Mouse (Mus musculus) limb, embryonic 12.5 days (tissue): Measurements from ENCODE around the gene Pskh1. TPM values are rescaled to one million over a fixed set of nuclear protein-coding genes. Genes with fewer than 3 reads are reported as not detected.

Source experiments
- ATAC-seq: fragments of 200-750 bp; cut with Nextera tagmentation; 2 replicates; pipeline ENCODE4 v1.8.0; 2017; ENCODE audit warnings: low read depth, moderate TSS enrichment; ENCODE audit not compliant: insufficient number of reproducible peaks, insufficient read depth, low FRiP score, low TSS enrichment
- H3K27ac ChIP-seq: fragments of 300-500 bp; sonication (generic); 2 replicates; pipeline ENCODE4 v1.5.1; 2016; ENCODE audit warnings: mild to moderate bottlenecking, moderate library complexity
- H3K27me3 ChIP-seq: fragments of 300-500 bp; sonication (generic); 2 replicates; pipeline ENCODE4 v1.6.1; 2016; ENCODE audit warnings: mild to moderate bottlenecking, moderate library complexity
- H3K36me3 ChIP-seq: fragments of 300-500 bp; sonication (generic); 2 replicates; pipeline ENCODE4 v1.6.1; 2016; ENCODE audit warnings: mild to moderate bottlenecking, moderate library complexity
- H3K4me1 ChIP-seq: fragments of 300-500 bp; sonication (generic); replicated peaks from 2 replicates; pipeline ENCODE4 v1.6.1; 2016
- H3K4me2 ChIP-seq: fragments of 300-500 bp; sonication (generic); 2 replicates; pipeline ENCODE4 v1.6.1; 2016; ENCODE audit warnings: mild to moderate bottlenecking, moderate library complexity
- H3K4me3 ChIP-seq: fragments of 300-500 bp; sonication (generic); replicated peaks from 2 replicates; pipeline ENCODE4 v1.5.1; 2016; ENCODE audit warnings: mild to moderate bottlenecking
- H3K9ac ChIP-seq: fragments of 300-500 bp; sonication (generic); replicated peaks from 2 replicates; pipeline ENCODE4 v1.6.1; 2016; ENCODE audit warnings: mild to moderate bottlenecking, moderate library complexity
- H3K9me3 ChIP-seq: fragments of 300-500 bp; sonication (generic); 2 replicates; pipeline ENCODE4 v1.6.1; 2016; ENCODE audit warnings: mild to moderate bottlenecking, moderate library complexity
- WGBS: fragments of 180-500 bp; shearing (Covaris S2); methylation state at CpG from one replicate; pipeline ENCODE4 v1.1.7; 2016; 5-methylcytosine and 5-hydroxymethylcytosine counted together
- polyA plus RNA-seq: library from polyadenylated mRNA; unstranded; fragments of >200 nt; fragmentation: Nextera tagmentation; extraction: Ambion mirVana; gene quantifications from 2 replicates; pipeline ENCODE4 v1.2.1, GENCODE M21; 2016

Pskh1 gene
- polyA plus RNA-seq: 43.0 and 48.2 TPM in 2 replicates

DNA sequence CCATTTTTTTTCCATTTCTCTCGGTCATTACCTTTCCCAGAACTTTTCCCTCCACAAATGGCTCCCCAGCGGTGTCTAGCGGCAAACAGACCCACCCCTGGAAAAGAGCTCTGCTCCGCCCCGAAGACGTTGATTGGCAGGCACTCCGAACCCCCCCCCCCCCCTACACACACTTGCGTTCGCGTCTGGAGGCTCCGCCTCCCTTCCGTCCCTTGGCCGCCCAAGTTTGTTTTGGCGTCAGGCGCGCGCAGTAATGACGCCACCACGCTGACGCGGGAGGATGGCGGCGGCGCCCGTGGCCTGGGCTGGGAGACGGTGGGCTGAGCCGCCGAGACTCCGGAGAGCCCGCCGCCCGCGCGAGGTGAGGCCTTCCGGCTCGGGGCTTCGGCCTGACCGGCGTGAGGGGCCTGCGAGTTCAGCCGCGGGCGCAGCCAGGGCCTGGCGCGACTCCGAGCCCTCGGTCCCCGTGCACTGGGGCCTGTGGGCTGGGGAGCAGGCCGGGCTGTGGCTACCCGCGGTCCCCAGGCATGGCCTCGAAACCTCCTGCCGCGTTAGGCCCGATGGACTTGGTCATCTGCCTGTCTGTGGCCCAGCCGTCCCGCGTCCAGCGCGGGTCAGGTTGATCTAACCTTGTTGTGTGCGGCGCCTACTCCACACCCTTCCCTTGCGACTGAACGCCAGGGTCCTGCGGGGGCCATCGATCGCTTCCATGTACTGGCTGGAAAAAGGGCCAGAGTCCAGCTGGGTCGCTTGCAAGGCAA is at the start of gene Pskh1:
Pskh1 (plus strand) TSS at position 262 of the 761 bp plus-strand sequence.
- Histone ChIP-seq H3K4me1 (peaks cover 8% of the 10 kb centered on the region), H3K27me3 (no peaks in the 10 kb centered on the region), H3K4me2 (peak within 1 kb of the TSS; percentile 72), H3K36me3 (peaks cover 3% of the 10 kb centered on the region; the same call in 1 of the 2 replicates), H3K9me3 (no peaks in the 10 kb centered on the region), H3K4me3 (peak within 1 kb of the TSS; percentile 87), H3K27ac (peak within 1 kb of the TSS; percentile 90), H3K9ac (peak within 1 kb of the TSS; percentile 97)
- WGBS: under 1% methylated on average over 68 of the region's 68 CpGs
- ATAC-seq: peak; percentile 88

- H3K27ac ChIP-seq: no peak overlapping the region
- H3K27me3 ChIP-seq: no peaks in the 10 kb centered on the region
- ATAC-seq: no peak
- H3K4me2 ChIP-seq: peak overlapping the region; percentile 69
- peaks cover 41% of the 10 kb centered on the region for H3K36me3 ChIP-seq
- H3K4me1 ChIP-seq: peaks cover 10% of the 10 kb centered on the region
- no peak overlapping the region for H3K9ac ChIP-seq
- peak overlapping the region; percentile 19; the same call in 1 of the 2 replicates for H3K4me3 ChIP-seq
- 81% methylated on average over 7 of the region's 7 CpGs for WGBS
- H3K9me3 ChIP-seq: no peaks in the 10 kb centered on the region
Measured at GRCm38 (mm10) chr8:105850611-105851010, 49.6 kb upstream of the Pskh1 start.

- peaks cover 30% of the 10 kb centered on the region for H3K36me3 ChIP-seq
- H3K27me3 ChIP-seq: no peaks in the 10 kb centered on the region
- peak; percentile 75 for ATAC-seq
- peaks cover 20% of the 10 kb centered on the region for H3K4me1 ChIP-seq
- under 1% methylated on average over 34 of the region's 34 CpGs for WGBS
- peak overlapping the region; percentile 69 for H3K4me2 ChIP-seq
- peak overlapping the region; percentile 77 for H3K9ac ChIP-seq
- H3K9me3 ChIP-seq: no peaks in the 10 kb centered on the region
- peak overlapping the region; percentile 74 for H3K4me3 ChIP-seq
- peak overlapping the region; percentile 82 for H3K27ac ChIP-seq
Measured at GRCm38 (mm10) chr8:105851651-105852143, 48.5 kb upstream of the Pskh1 start.

DNA sequence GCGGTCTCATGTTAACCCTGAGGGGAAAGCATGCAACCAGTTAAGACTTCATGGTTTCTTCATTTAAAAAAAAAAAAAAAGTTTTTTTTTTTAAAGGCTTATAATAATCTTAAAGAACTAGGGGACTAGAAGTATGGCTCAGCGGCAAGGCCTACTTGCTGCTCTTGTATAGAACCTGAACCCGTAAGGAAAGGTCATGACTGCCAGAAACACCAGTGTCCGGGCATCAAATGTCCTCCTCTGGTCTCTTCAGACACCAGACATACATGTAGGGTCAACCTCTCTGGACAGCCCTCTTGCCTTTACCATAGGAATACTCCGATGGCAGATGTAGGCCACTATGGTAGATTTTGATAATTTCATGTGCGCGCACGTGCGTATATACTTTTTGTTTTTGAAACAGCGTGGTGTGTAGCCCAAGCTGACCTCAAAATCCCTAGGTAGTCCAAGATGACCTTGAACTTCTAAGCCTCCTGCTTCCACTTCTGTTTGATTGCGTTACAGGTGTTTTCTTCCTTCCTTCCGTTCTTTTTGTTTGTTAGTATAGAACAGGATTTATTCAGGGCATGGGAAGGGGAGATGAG is 48.0 kb upstream of the Pskh1 start:
- H3K4me2 ChIP-seq: no peak overlapping the region
- H3K27me3 ChIP-seq: no peaks in the 10 kb centered on the region
- H3K4me3 ChIP-seq: peak overlapping the region; percentile 74; the same call in 1 of the 2 replicates
- H3K27ac ChIP-seq: no peak overlapping the region
- 83% methylated on average over 12 of the region's 12 CpGs for WGBS
- peaks cover 26% of the 10 kb centered on the region for H3K4me1 ChIP-seq
- no peaks in the 10 kb centered on the region for H3K9me3 ChIP-seq
- no peak overlapping the region for H3K9ac ChIP-seq
- peaks cover 26% of the 10 kb centered on the region for H3K36me3 ChIP-seq
- no peak for ATAC-seq

DNA sequence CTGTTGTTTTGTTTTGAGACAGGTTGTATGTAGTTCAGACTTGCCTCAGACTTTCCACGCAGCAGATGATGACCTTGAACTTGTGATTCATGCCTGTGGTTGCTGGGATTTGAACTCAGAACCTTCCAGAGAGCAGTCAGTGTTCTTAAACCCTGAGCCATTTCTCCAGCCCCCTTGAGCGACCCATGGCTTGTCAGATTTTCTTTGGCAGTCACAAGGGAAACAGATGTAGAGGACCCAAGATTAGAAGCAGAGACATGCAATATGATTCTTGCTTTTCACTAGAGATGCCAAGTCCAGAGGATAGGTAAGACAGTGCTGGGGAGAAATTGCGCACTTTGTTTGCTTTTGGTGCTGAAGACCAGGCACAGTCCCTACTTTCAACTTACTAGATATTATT is 47.1 kb upstream of the Pskh1 start, which contains the start of gene Cenpt:
Cenpt (minus strand) TSS at position 101 of the 400 bp plus-strand sequence.
- no peak within 1 kb of the TSS for H3K27ac ChIP-seq
- H3K4me2 ChIP-seq: no peak within 1 kb of the TSS
- peaks cover 35% of the 10 kb centered on the region for H3K4me1 ChIP-seq
- H3K27me3 ChIP-seq: no peaks in the 10 kb centered on the region
- no peak within 1 kb of the TSS for H3K4me3 ChIP-seq
- 88% methylated on average over 3 of the region's 3 CpGs for WGBS
- peaks cover 19% of the 10 kb centered on the region for H3K36me3 ChIP-seq
- no peaks in the 10 kb centered on the region for H3K9me3 ChIP-seq
- H3K9ac ChIP-seq: no peak within 1 kb of the TSS
- no peak for ATAC-seq

DNA sequence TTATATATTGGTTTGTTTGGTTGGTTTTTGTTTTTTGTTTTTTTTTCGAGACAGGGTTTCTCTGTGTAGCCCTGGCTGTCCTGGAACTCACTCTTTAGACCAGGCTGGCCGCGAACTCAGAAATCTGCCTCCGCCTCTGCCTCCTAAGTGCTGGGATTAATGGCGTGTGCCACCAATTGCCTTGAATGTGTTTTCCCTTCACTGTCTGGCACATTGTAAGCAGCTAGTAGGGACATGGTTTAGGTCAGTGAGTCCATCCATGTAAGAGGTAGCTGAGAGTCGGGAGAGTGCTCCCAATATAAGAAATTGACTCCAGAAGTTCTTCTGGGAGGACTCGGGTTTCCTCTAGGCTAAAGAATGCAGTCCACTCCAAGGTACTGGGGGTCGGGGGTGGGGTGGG is 45.9 kb upstream of the Pskh1 start:
- peak overlapping the region; percentile 98 for H3K4me2 ChIP-seq
- 26% methylated on average over 8 of the region's 8 CpGs for WGBS
- peaks cover 44% of the 10 kb centered on the region for H3K4me1 ChIP-seq
- no peaks in the 10 kb centered on the region for H3K27me3 ChIP-seq
- peaks cover 12% of the 10 kb centered on the region for H3K36me3 ChIP-seq
- H3K9me3 ChIP-seq: no peaks in the 10 kb centered on the region
- H3K9ac ChIP-seq: no peak overlapping the region
- peak overlapping the region; percentile 89; the same call in 1 of the 2 replicates for H3K27ac ChIP-seq
- H3K4me3 ChIP-seq: peak overlapping the region; percentile 77
- ATAC-seq: peak; percentile 0; the same call in 1 of the 2 replicates

- peak; percentile 91 for ATAC-seq
- no peaks in the 10 kb centered on the region for H3K27me3 ChIP-seq
- whole genome bisulfite sequencing: under 1% methylated on average over 43 of the region's 43 CpGs
- H3K4me2 ChIP-seq: peak within 1 kb of the TSS; percentile 98
- H3K36me3 ChIP-seq: peaks cover 7% of the 10 kb centered on the region; the same call in 1 of the 2 replicates
- peak within 1 kb of the TSS; percentile 89 for H3K27ac ChIP-seq
- H3K4me1 ChIP-seq: peaks cover 49% of the 10 kb centered on the region
- peak within 1 kb of the TSS; percentile 77 for H3K4me3 ChIP-seq
- H3K9ac ChIP-seq: peak within 1 kb of the TSS; percentile 82
- H3K9me3 ChIP-seq: no peaks in the 10 kb centered on the region
Measured at GRCm38 (mm10) chr8:105854715-105855216, 45.5 kb upstream of the Pskh1 start, which contains the start of gene Thap11. TSS of gene Thap11 (plus strand) at chr8:105855132.

GRCm38 (mm10) chr8:105855248-105856167 is 44.7 kb upstream of the Pskh1 start:
- Histone ChIP-seq H3K27me3 (no peaks in the 10 kb centered on the region), H3K27ac (peak overlapping the region; percentile 89), H3K36me3 (peaks cover 7% of the 10 kb centered on the region; the same call in 1 of the 2 replicates), H3K9ac (peak overlapping the region; percentile 82), H3K9me3 (no peaks in the 10 kb centered on the region), H3K4me2 (peak overlapping the region; percentile 98), H3K4me1 (peaks cover 49% of the 10 kb centered on the region), H3K4me3 (peak overlapping the region; percentile 77)
- no peak for ATAC-seq
- WGBS: under 1% methylated on average over 71 of the region's 71 CpGs

GRCm38 (mm10) chr8:105856168-105856835 is 43.9 kb upstream of the Pskh1 start:
- ATAC-seq: no peak
- 19% methylated on average over 15 of the region's 15 CpGs for WGBS
- no peaks in the 10 kb centered on the region for H3K27me3 ChIP-seq
- peaks cover 45% of the 10 kb centered on the region for H3K4me1 ChIP-seq
- H3K36me3 ChIP-seq: peaks cover 7% of the 10 kb centered on the region; the same call in 1 of the 2 replicates
- no peaks in the 10 kb centered on the region for H3K9me3 ChIP-seq
- H3K4me3 ChIP-seq: peak overlapping the region; percentile 77
- peak overlapping the region; percentile 98 for H3K4me2 ChIP-seq
- H3K9ac ChIP-seq: peak overlapping the region; percentile 82
- peak overlapping the region; percentile 89 for H3K27ac ChIP-seq

- Histone ChIP-seq H3K9ac (no peak overlapping the region), H3K4me3 (no peak overlapping the region), H3K27me3 (no peaks in the 10 kb centered on the region), H3K9me3 (no peaks in the 10 kb centered on the region), H3K4me1 (peaks cover 56% of the 10 kb centered on the region), H3K27ac (no peak overlapping the region), H3K36me3 (peaks cover 11% of the 10 kb centered on the region), H3K4me2 (peak overlapping the region; percentile 3; the same call in 1 of the 2 replicates)
- 85% methylated on average over 5 of the region's 5 CpGs for WGBS
- no peak for ATAC-seq
Measured at GRCm38 (mm10) chr8:105858495-105858894, 41.7 kb upstream of the Pskh1 start.
